Mouse (Mus musculus) myocyte (in vitro differentiated cells): ENCODE results near the gene Lrrc55.

ENCODE experiments used
- E2F4 ChIP-seq: IDR thresholded peaks from one replicate; pipeline ENCODE4 v1.6.1; 2011; ENCODE audit warnings: mild to moderate bottlenecking, control low read depth, moderate library complexity; ENCODE audit not compliant: insufficient read depth
- MAX ChIP-seq: IDR thresholded peaks from one replicate; pipeline ENCODE4 v1.6.1; 2011; ENCODE audit warnings: low read depth, mild to moderate bottlenecking, control low read depth
- MYOG ChIP-seq, 3 experiments: IDR thresholded peaks; one replicate each; pipeline ENCODE4 v1.6.1; 2011; ENCODE audit warnings: control low read depth in 2 of 3, low read depth in 2 of 3, mild to moderate bottlenecking in 2 of 3; ENCODE audit not compliant: insufficient read length in 2 of 3, control insufficient read depth in 1 of 3, insufficient read depth in 1 of 3
- POLR2A ChIP-seq: IDR thresholded peaks from one replicate; pipeline ENCODE4 v1.6.1; 2011; ENCODE audit warnings: low read depth, mild to moderate bottlenecking, control low read depth, moderate library complexity; ENCODE audit not compliant: insufficient read length
- REST ChIP-seq: IDR thresholded peaks from one replicate; pipeline ENCODE4 v1.6.1; 2011; ENCODE audit warnings: mild to moderate bottlenecking, control low read depth, moderate library complexity; ENCODE audit not compliant: insufficient read depth, insufficient read length
- TCF12 ChIP-seq: IDR thresholded peaks from one replicate; pipeline ENCODE4 v1.6.1; 2011; ENCODE audit warnings: mild to moderate bottlenecking, control low read depth; ENCODE audit not compliant: poor library complexity, insufficient read depth, severe bottlenecking
- TCF3 ChIP-seq: IDR thresholded peaks from one replicate; pipeline ENCODE4 v1.6.1; 2011; ENCODE audit warnings: low read depth, control low read depth; ENCODE audit not compliant: insufficient read length
- USF1 ChIP-seq: IDR thresholded peaks from one replicate; pipeline ENCODE4 v1.6.1; 2011; ENCODE audit warnings: low read depth, mild to moderate bottlenecking, control low read depth, moderate library complexity

GRCm38 (mm10) chr2:85145346-85145745 lies 51.7 kb downstream of the Lrrc55 start:
- TF ChIP-seq POLR2A (no peak), MYOG (IDR thresholded peaks at IDR 0.05; ENCODE audit: control insufficient read depth in 1 of 3, insufficient read depth in 1 of 3, insufficient read length in 2 of 3, low read depth in 2 of 3) (no peak), MAX (no peak), E2F4 (no peak), USF1 (no peak), TCF12 (no peak), TCF3 (no peak), REST (no peak)
